Mouse (Mus musculus): ENCODE measurements around the gene Slc25a4.

GRCm38 (mm10) chr8:46232798-46233197 lies 21.7 kb upstream of the Slc25a4 start:
- no peak for TF ChIP-seq CTCF (IDR thresholded peaks at IDR 0.05; ENCODE audit: low read depth)
- TF ChIP-seq EP300 (IDR thresholded peaks at IDR 0.05; ENCODE audit: low read depth) = no peak
